Mouse (Mus musculus) liver, adult 2 months (tissue): Measurements from ENCODE around the gene Batf.

Experiments
- CTCF ChIP-seq: fragments of 200-500 bp; IDR thresholded peaks from 2 replicates; pipeline ENCODE4 v1.5.1; 2011; ENCODE audit warnings: low read depth, low read length, control low read depth
- POLR2A ChIP-seq: fragments of 200-500 bp; IDR thresholded peaks from 2 replicates; pipeline ENCODE4 v1.6.1; 2011; ENCODE audit warnings: low read length, control low read depth; ENCODE audit not compliant: insufficient read depth; ENCODE audit errors: extremely low read depth

DNA sequence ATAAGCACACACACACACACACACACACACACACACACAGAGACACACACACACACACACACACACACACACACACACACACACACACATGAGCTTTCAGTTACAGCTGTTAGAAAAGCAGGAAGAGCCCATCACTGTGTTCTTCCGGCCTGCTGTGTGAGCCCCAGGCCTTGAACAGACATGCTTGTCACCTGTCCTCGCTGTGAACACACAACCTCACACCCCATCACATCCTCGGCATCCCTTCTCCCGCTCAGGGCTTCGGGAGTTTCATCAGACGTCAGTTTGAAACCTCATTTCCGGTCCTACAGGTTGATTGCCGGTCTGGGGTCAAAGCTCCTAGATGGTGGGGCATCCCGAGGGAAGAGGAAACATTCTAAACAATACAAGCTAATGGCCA lies 48.5 kb upstream of the Batf start:
- TF ChIP-seq CTCF, result no peak
- no peak for TF ChIP-seq POLR2A
